Mouse (Mus musculus) erythroblast, embryonic 14.5 days (primary cell): ENCODE results near the gene Cbx7.

Experiments used
- GATA1 ChIP-seq: IDR thresholded peaks from 2 replicates; pipeline ENCODE4 v1.6.1; 2012; ENCODE audit warnings: low read length, inconsistent platforms, mixed read lengths
- TAL1 ChIP-seq: IDR thresholded peaks from 3 replicates; pipeline ENCODE4 v1.6.1; 2012; ENCODE audit warnings: low read length, inconsistent platforms, mixed read lengths

GRCm38 (mm10) chr15:79928316-79928715 lies 42.6 kb downstream of the Cbx7 start:
- TF ChIP-seq TAL1 (no peak), GATA1 (no peak)
